Mouse (Mus musculus) stomach, postnatal 0 days (tissue): ENCODE data around the gene Tfcp2l1. TPM values are rescaled to one million over a fixed set of nuclear protein-coding genes. Genes with fewer than 3 reads are reported as not detected.

ENCODE experiments used
- ATAC-seq: fragments of 200-750 bp; cut with Nextera tagmentation; 2 replicates; pipeline ENCODE4 v1.8.0; 2017; ENCODE audit not compliant: low FRiP score, low TSS enrichment
- DNase-seq: peaks from one replicate; pipeline ENCODE4 v3.0.0-alpha.2; 2016; ENCODE audit warnings: low spot score
- H3K27ac ChIP-seq: fragments of 300-500 bp; sonication (generic); replicated peaks from 2 replicates; pipeline ENCODE4 v1.5.1; 2014; ENCODE audit warnings: mild to moderate bottlenecking, control low read depth
- H3K27me3 ChIP-seq: fragments of 300-500 bp; sonication (generic); 2 replicates; pipeline ENCODE4 v1.6.1; 2014; ENCODE audit warnings: low read length; ENCODE audit not compliant: control insufficient read depth, insufficient read depth
- H3K36me3 ChIP-seq: fragments of 300-500 bp; sonication (generic); 2 replicates; pipeline ENCODE4 v1.6.1; 2014; ENCODE audit warnings: low read length, mixed read lengths; ENCODE audit not compliant: control insufficient read depth, insufficient read depth
- H3K4me1 ChIP-seq: fragments of 300-500 bp; sonication (generic); replicated peaks from 2 replicates; pipeline ENCODE4 v1.6.1; 2014; ENCODE audit warnings: antibody characterized with exemption; ENCODE audit not compliant: control insufficient read depth, insufficient read depth
- H3K4me2 ChIP-seq: fragments of 300-500 bp; sonication (generic); replicated peaks from 2 replicates; pipeline ENCODE4 v1.6.1; 2014; ENCODE audit warnings: low read depth, mild to moderate bottlenecking, control low read depth, moderate library complexity
- H3K4me3 ChIP-seq: fragments of 300-500 bp; sonication (generic); 2 replicates; pipeline ENCODE4 v1.5.1; 2014; ENCODE audit warnings: low read depth, low read length, control low read depth
- H3K9ac ChIP-seq: fragments of 300-500 bp; sonication (generic); 2 replicates; pipeline ENCODE4 v1.6.1; 2014; ENCODE audit warnings: mild to moderate bottlenecking, low read length, control low read depth, mixed read lengths
- H3K9me3 ChIP-seq: fragments of 300-500 bp; sonication (generic); 2 replicates; pipeline ENCODE4 v1.6.1; 2016; ENCODE audit warnings: low read length; ENCODE audit not compliant: control insufficient read depth
- CTCF ChIP-seq: IDR thresholded peaks from 2 replicates; pipeline ENCODE4 v1.5.1; 2016; ENCODE audit warnings: antibody characterized with exemption, low read depth, mild to moderate bottlenecking, moderate library complexity
- EP300 ChIP-seq: optimal IDR thresholded peaks from 2 replicates; pipeline ENCODE3; 2016; ENCODE audit warnings: antibody characterized with exemption
- WGBS: fragments of 180-500 bp; shearing (Covaris S2); extraction: QIAGEN DNeasy Blood & Tissue Kit; methylation state at CpG from one replicate; pipeline ENCODE4 v1.1.7; 2014; 5-methylcytosine and 5-hydroxymethylcytosine counted together
- polyA plus RNA-seq: library from polyadenylated mRNA; unstranded; fragments of >200 nt; fragmentation: Nextera tagmentation; extraction: Ambion mirVana; gene quantifications from 2 replicates; pipeline ENCODE4 v1.2.1, GENCODE M21; 2015

The Tfcp2l1 gene
- 5.3 and 6.3 TPM in 2 replicates for polyA plus RNA-seq

DNA sequence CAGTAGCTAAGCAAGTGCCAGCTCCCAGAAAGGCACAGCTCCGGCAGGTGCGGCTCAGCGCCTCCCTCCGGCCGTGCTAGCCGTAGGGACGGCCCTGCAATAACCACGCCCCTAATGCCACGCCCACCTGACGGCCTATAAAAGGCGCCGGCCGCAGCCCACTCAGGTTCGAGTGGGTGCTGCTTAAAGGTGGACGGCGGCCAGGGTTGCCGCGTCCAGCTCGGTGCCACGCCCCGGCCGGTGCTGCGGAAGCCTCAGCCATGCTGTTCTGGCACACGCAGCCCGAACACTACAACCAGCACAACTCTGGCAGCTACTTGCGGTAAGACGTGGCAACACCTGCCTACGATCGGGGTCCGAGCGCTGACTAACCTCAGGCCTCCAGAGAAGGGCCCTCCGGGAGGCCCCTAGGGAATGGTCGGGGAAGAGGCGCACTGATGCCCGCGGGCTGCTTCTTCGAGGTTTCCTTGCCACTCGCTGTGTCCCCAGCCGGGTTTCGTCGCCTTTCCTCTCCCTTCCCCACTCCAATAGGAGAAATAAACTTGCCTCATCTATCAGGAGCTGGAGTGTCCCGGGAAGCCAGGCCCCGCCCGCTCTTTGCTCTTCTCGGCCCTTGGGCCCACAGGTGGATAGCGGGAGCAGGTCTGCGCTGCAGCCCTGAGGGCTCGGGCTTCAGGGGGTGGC is at the start of gene Tfcp2l1:
Gene Tfcp2l1, plus strand, starts transcription at position 165 of the 684 bp plus-strand sequence.
- H3K9ac ChIP-seq: peak within 1 kb of the TSS; percentile 56
- DNase-seq (peak; percentile 96), ATAC-seq (peak; percentile 91)
- H3K9me3 ChIP-seq: no peaks in the 10 kb centered on the region
- peak within 1 kb of the TSS; percentile 86 for H3K4me2 ChIP-seq
- TF ChIP-seq CTCF (peak; percentile 68), EP300 (no peak)
- H3K36me3 ChIP-seq: no peaks in the 10 kb centered on the region
- peak within 1 kb of the TSS; percentile 66 for H3K27ac ChIP-seq
- no peaks in the 10 kb centered on the region for H3K4me1 ChIP-seq
- WGBS: 2% methylated on average over 48 of the region's 48 CpGs
- no peaks in the 10 kb centered on the region for H3K27me3 ChIP-seq
- H3K4me3 ChIP-seq: peak within 1 kb of the TSS; percentile 55

DNA sequence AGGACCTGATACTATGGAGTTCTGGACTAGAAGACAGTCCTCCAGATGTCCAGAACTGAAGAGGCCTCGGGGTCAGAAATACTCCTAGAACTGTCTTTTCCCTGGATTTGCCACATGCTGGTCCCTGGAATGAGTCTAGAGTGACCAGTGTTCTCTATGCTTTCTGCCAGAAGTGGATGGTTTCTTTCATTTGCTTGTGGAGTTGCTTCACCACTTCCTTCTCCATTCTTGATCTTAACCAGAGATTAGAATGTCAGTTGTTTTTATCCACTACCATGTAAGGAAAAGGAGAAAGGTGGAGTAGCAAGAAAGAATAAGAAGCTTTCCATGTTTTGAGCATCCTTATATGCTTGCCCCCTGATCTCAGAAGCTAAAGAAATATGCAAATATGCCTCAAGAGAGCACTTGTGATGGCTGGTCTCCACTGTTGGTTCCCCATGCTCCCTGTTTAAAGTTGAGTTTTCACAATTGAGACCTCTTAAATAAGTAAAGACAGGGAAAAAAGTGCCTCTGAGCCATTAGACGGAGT is 47.5 kb upstream of the Tfcp2l1 start:
- no peak for DNase-seq
- TF ChIP-seq CTCF: no peak
- no peak for TF ChIP-seq EP300
- H3K9me3 ChIP-seq: no peaks in the 10 kb centered on the region
- no peak overlapping the region for H3K4me3 ChIP-seq
- no peak overlapping the region for H3K9ac ChIP-seq
- 88% methylated on average over 2 of the region's 2 CpGs for whole genome bisulfite sequencing
- no peaks in the 10 kb centered on the region for H3K4me1 ChIP-seq
- H3K27me3 ChIP-seq: no peaks in the 10 kb centered on the region
- H3K4me2 ChIP-seq: no peak overlapping the region
- H3K36me3 ChIP-seq: peaks cover 8% of the 10 kb centered on the region
- no peak overlapping the region for H3K27ac ChIP-seq
- ATAC-seq: no peak

DNA sequence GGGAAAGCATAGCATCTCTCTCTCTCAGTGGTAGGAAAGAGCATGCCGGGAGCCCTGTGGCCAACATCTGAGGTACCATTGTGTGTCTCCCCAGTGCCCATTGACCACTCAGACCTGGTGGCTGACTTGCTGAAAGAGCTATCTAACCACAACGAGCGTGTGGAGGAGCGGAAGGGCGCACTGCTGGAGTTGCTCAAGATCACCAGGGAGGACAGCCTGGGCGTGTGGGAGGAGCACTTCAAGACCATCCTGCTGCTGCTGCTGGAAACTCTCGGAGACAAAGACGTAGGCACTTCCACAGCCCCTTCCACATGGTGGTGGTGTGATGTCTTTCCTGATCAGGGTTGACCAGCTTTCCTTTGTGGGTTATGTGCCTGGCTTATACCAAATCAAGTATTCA is 46.6 kb upstream of the Tfcp2l1 start:
- ATAC-seq (no peak), DNase-seq (no peak)
- no peak for TF ChIP-seq EP300
- TF ChIP-seq CTCF: no peak
- H3K36me3 ChIP-seq: peaks cover 8% of the 10 kb centered on the region
- no peak overlapping the region for H3K4me3 ChIP-seq
- H3K27ac ChIP-seq: no peak overlapping the region
- no peak overlapping the region for H3K4me2 ChIP-seq
- H3K9me3 ChIP-seq: no peaks in the 10 kb centered on the region
- WGBS: 92% methylated on average over 8 of the region's 8 CpGs
- H3K4me1 ChIP-seq: no peaks in the 10 kb centered on the region
- H3K9ac ChIP-seq: no peak overlapping the region
- no peaks in the 10 kb centered on the region for H3K27me3 ChIP-seq

DNA sequence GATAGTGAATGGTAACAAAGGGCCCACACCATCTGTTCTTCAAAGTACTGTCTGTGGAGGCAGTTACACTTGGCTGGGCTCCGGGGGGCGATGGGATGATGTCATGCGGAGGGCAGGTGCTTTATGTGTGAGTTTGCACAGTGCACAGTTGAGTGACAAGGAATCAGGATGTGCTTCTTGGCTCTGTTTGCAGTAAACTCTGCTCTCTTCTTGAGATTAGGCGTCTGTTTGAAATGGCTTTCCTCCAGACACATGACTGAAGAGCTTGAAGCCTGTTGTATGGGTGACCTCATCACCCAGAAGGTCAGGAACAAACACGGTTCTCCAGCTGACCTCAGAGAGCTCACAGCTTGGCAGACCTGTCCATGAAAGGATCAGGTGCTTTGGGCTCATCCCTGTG is 38.0 kb upstream of the Tfcp2l1 start:
- 67% methylated on average over 5 of the region's 5 CpGs for WGBS
- Histone ChIP-seq H3K27me3 (no peaks in the 10 kb centered on the region), H3K9me3 (no peaks in the 10 kb centered on the region), H3K4me3 (no peak overlapping the region), H3K9ac (no peak overlapping the region), H3K4me1 (no peaks in the 10 kb centered on the region), H3K27ac (no peak overlapping the region), H3K4me2 (no peak overlapping the region), H3K36me3 (peaks cover 13% of the 10 kb centered on the region; the same call in 1 of the 2 replicates)
- ATAC-seq (peak; percentile 64), DNase-seq (no peak)
- TF ChIP-seq EP300: no peak
- TF ChIP-seq CTCF: no peak

DNA sequence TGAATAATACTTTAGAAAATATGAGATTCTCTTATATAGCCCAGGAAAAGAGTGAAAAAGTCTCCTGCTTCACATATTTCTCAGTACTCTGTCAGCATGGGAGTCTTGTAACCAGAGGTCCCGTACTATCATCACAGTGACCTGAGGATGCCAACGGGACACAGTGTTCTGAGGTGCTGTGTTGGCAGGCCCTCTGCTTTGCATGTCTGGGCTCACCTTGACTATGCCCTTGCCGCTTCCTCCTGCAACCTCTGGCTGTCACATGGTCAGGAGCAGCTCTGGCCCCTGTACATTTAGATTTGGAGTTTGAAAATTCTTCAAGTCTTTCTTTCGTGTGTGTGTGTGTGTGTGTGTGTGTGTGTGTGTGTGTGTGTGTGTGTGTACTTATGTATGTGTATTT is 34.8 kb upstream of the Tfcp2l1 start:
- TF ChIP-seq EP300: no peak
- no peak for TF ChIP-seq CTCF
- no peak for DNase-seq
- Histone ChIP-seq H3K4me3 (no peak overlapping the region), H3K9me3 (no peaks in the 10 kb centered on the region), H3K27ac (no peak overlapping the region), H3K9ac (no peak overlapping the region), H3K4me2 (no peak overlapping the region), H3K36me3 (peaks cover 15% of the 10 kb centered on the region; the same call in 1 of the 2 replicates), H3K4me1 (no peaks in the 10 kb centered on the region), H3K27me3 (no peaks in the 10 kb centered on the region)
- 86% methylated on average over 4 of the region's 4 CpGs for whole genome bisulfite sequencing
- ATAC-seq: no peak

DNA sequence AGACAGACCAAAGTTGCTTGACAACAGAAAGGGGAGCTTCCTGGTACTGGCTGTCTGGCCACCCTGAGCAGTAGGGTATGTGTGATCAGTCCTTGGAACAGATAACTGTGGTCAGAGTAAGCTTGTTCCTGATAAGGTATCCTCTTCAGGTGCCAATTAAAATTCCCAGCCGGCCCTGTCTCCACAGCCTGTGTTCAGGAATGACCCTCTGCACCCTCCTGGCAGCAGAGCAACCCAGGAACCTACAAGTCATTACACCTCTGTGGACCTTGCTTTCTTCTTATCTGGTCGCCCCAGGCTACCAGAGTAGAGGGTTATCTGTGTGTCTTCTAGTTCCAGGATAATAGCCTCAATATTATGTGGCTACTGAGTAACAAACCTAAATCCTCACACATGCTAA is 32.4 kb upstream of the Tfcp2l1 start:
- no peak for TF ChIP-seq EP300
- no peak for TF ChIP-seq CTCF
- WGBS: 57% methylated on average over 2 of the region's 2 CpGs
- Histone ChIP-seq H3K27me3 (no peaks in the 10 kb centered on the region), H3K27ac (no peak overlapping the region), H3K9ac (no peak overlapping the region), H3K4me3 (no peak overlapping the region), H3K36me3 (peaks cover 11% of the 10 kb centered on the region; the same call in 1 of the 2 replicates), H3K9me3 (no peaks in the 10 kb centered on the region), H3K4me1 (no peaks in the 10 kb centered on the region), H3K4me2 (no peak overlapping the region)
- ATAC-seq (no peak), DNase-seq (no peak)
